ENCODE assay signal across 11 mouse cellular contexts in the genomic region with DNA sequence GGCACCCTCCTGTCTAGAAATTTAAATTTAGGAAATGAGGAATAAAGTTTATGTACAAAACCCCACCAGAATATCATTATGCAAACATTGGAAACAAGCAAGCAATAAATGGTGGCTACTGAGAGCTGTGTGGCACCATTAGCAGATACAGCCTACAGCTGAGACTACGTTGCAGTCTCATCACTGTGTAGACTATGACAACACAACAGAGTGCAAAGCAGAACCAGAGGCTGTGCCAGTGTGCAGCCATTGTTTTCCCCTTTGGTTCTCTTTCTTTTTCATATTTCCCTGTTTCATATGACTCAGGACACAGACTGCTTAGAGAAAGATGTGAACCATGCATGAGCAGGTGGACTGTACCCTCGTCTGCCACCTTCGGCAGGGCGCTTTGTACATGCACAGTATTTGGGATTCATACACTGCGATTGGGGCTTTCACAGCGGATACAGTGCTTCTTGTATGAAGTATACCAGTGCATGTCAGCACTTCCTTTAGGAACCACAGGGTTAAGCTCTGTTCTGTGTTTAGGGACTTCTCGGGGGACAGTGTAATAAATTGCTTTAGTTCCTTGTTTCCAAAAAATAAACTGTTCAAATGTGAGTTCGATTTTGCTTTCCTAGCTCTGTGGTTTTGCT.
"Had no signal": no experiment of that assay in that cellular context is flagged by ENCODE, and none has a peak within 500 bp of the region (broad histone marks: within the 10 kb centered on the region; RNA-seq: fewer than 3 reads in every experiment).

No protein-coding gene starts in this region.

- H3K27ac ChIP-seq: kidney, embryonic 15.5 days; limb, embryonic 13.5 days; liver, embryonic 14.5 days; midbrain, embryonic 12.5 days had no signal

- DNase-seq: kidney, adult 2 months; kidney, postnatal 14 days; left cerebral cortex, postnatal 4 days; lung, adult 18-20 months; thymus, adult 18-20 months; thymus, postnatal 14 days had no signal

- H3K9me3 ChIP-seq: kidney, embryonic 15.5 days; limb, embryonic 13.5 days; midbrain, embryonic 12.5 days had no signal

- H3K36me3 ChIP-seq: midbrain, embryonic 12.5 days had no signal

- H3K27me3 ChIP-seq: kidney, embryonic 15.5 days; limb, embryonic 13.5 days; midbrain, embryonic 12.5 days had no signal

- ATAC-seq: midbrain, embryonic 16.5 days had no signal

- H3K4me3 ChIP-seq: kidney, embryonic 15.5 days; limb, embryonic 13.5 days; midbrain, embryonic 12.5 days had no signal
